Mouse (Mus musculus) ES-E14 (cell line): Measurements from ENCODE around the gene Dock2.

Experiments
- CHD2 ChIP-seq: IDR thresholded peaks from 2 replicates; pipeline ENCODE4 v1.6.1; 2014; ENCODE audit warnings: mild to moderate bottlenecking, low read depth, low read length, inconsistent platforms
- HCFC1 ChIP-seq: IDR thresholded peaks from 2 replicates; pipeline ENCODE4 v1.6.1; 2012; ENCODE audit warnings: low read length, inconsistent platforms, borderline replicate concordance; ENCODE audit not compliant: insufficient read depth
- MAFK ChIP-seq: IDR thresholded peaks from 2 replicates; pipeline ENCODE4 v1.6.1; 2014; ENCODE audit warnings: mild to moderate bottlenecking, low read depth, low read length, inconsistent platforms; ENCODE audit not compliant: insufficient read depth
- ZNF384 ChIP-seq: IDR thresholded peaks from 2 replicates; pipeline ENCODE4 v1.6.1; 2012; ENCODE audit warnings: low read depth, low read length, inconsistent platforms

GRCm38 (mm10) chr11:34300064-34300463 is 483.6 kb downstream of the Dock2 start:
- TF ChIP-seq ZNF384: no peak
- TF ChIP-seq HCFC1: no peak
- TF ChIP-seq CHD2: no peak
- no peak for TF ChIP-seq MAFK
